Mouse (Mus musculus): ENCODE data around the gene Ttc3.

The Ttc3 gene

DNA sequence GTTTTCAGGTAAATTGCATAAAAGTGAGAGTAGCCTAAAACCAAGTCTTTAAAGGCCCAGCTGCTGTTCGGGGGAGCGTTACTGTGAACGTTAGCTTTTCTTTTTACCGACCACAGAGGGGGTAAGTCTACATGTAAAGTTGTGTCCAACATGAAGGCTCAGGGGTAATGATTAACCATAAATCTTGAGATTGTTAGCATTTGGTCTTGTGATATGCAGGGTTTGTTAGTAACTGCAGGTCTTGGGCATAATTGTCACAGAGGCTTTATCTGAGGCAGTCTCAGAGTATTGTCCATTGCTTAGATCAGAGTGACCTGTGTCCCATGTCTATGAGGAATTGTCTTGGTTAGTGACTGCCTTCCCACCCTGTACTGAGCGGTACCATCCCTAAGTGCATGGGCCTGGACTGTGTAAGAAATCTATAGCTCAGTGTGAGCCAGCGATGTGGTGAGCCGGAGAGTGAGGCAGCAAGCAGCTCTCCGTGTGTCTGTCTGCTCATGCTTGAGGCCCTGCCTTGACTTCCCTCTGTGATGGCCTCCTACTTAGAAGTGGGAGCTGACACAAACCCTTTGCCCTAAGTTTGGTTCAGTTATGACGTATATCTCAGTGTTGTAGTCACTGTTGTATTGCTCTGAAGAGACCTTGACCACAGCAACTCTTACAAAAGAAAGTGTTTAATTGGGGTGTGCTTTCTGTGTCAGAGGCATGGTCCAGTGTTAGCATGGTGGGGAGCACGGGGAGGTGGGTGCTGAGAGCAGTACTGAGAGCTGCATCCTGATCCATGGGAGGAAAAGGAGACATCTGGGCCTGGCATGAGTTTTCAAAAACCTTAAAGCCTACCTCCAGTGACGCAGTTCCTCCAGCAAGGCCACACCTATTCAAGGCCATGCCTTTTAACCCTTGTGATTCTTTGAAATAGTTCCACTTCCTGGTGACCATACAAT, 81.4 kb downstream of the Ttc3 start:
- no peak for TF ChIP-seq GATA4 (IDR thresholded peaks at IDR 0.05; ENCODE audit: insufficient replicate concordance, low read length)

DNA sequence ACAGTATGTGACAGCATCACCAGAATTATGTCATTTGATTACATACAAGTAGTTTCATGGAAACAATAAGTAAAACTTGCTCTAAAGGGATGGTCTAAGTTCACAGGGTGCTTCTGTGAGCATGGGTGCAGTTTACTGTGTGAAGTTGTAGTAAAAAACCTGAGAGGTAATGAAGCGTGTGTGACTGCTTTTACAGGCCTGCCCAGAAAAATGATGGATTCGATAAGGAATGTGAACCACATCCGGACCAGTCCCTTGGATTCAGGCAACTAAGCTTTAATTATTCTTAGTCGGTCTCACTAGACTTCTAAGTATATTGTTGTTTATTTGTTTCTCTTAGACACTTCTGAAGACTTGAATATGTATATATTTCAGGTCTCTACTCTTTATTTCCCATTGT, 82.3 kb downstream of the Ttc3 start:
- TF ChIP-seq GATA4 (IDR thresholded peaks at IDR 0.05; ENCODE audit: insufficient replicate concordance, low read length) = no peak

DNA sequence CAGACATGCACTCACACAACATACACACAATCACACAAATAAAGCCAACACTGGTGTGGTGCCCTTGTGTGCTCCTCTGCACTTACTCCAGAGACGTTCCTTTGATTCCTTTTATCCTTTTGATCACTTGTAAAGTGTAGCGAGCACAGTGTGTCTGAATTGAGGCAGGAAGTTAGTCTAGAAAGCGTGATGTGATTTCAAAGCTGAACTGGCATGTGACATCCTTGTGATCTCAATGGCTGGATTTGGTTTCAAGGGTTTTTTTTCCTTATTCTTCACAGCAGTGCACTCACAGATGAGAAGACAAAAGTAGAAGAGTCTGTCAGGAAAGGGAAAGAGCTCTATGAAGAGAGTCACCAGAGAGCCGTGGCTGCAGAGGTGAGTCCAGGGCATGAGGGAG, 83.7 kb downstream of the Ttc3 start:
- no peak for TF ChIP-seq GATA4 (IDR thresholded peaks at IDR 0.05; ENCODE audit: insufficient replicate concordance, low read length)

DNA sequence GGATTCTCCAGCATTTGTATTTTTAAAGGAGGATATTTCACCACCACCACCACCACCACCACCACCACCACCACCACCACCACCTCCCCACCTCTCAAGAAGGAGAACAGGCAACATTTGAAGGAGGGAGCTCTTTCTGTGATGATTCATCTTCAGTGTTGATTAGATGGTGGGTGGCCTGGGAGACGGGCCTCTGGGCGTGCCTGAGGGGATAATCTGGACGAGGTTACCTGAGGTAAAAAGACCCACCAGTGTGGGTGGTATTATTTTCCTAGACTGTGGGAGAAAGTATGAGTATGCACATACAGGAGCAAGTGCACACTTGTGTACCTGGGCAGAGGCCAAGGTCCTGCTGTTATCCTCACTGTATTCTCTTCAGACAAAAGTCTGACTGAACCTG, 93.6 kb downstream of the Ttc3 start:
- no peak for TF ChIP-seq GATA4 (IDR thresholded peaks at IDR 0.05; ENCODE audit: insufficient replicate concordance, low read length)

DNA sequence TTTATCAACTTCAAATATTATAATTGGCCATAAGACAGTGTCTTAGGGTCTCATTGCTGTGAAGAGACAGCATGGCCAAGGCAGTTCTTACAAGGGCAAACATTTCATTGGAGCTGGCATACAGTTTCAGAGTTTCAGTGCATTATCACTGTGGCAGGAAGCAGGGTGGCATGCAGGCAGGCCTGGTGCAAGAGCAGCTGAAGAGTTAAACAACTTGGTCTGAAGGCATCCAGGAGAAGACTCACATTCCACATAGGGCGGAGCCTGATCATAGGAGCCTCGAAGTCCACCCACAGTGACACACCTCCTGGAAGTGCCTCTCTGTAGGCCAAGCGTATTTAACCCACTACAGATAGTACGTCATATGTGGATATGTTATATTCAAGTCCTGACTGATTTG, 95.5 kb downstream of the Ttc3 start:
- no peak for TF ChIP-seq GATA4 (IDR thresholded peaks at IDR 0.05; ENCODE audit: insufficient replicate concordance, low read length)

DNA sequence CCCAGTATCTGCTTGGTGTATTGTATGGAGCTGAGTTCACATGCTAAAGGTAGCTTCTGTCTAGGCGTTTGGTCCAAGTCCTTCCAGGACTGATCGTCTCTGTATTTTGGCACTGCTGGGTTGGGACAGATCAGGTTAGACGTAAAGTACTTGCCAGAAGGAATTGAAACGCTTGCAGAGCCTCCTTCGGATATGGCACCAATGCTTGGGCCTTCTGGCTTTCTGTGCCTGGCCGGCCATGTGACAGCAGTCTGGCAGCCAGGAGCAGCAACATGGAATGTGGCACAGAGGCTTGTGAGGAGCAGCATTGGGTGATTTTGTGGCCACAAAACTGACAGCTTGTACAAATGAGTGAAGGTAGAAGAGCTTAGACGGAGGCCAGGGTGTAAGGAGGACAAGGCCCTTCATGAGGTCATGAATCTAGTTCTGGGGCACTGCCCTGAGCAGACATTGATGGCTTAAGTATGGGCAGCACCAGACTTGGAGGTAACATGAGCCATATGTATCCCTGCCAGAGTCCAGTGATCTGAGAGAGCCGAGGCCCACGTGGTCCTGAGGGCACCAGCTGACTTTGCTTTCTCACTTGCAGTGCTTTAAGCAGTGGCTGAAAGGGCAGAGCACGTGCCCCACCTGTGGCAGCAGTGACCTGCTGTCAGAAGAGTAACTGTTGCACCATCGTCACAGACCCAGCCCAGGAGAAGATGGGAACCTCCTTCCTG, 97.1 kb downstream of the Ttc3 start:
- TF ChIP-seq GATA4 (IDR thresholded peaks at IDR 0.05; ENCODE audit: insufficient replicate concordance, low read length) = no peak

DNA sequence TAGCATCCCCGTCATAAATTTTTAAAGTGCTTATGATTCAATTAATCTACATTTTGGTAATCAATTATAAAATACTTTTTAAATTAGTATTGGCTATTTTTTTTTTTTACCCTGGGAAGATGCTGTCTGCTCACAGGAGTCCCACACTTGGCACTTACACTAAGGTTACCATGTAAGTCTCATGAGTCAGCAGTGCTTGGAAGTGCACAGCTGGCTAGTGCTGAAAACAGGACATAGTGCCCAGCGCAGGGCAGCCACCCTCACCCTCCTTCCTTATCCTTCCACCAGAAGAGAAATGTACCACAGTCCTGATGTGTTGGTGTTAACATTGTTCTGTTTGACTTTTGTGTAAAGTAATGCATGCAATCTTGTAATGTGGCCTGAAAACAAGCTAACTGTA, 98.0 kb downstream of the Ttc3 start:
- no peak for TF ChIP-seq GATA4 (IDR thresholded peaks at IDR 0.05; ENCODE audit: insufficient replicate concordance, low read length)

DNA sequence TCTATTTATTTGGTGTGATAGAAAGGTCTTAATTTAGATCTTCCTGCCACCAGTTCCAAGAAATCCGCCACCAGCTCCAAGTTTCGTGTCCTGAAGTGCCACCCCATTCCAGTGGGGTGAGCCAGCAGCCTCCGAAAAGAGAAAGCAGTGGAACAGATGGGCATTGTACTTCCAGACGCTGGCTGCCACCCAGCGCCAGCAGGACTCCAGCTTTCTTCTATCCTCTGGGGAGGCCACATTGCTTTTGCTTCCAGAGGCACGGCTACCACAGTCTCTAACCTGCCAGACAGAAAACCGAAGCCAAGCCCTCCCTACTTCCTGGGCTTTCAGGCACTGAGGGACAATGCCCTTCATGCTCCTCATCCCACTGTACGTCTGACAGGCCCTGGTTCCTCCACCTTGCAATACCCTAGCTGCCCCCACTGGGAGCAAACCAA, 102.1 kb downstream of the Ttc3 start:
- TF ChIP-seq GATA4 (IDR thresholded peaks at IDR 0.05; ENCODE audit: insufficient replicate concordance, low read length) = no peak

DNA sequence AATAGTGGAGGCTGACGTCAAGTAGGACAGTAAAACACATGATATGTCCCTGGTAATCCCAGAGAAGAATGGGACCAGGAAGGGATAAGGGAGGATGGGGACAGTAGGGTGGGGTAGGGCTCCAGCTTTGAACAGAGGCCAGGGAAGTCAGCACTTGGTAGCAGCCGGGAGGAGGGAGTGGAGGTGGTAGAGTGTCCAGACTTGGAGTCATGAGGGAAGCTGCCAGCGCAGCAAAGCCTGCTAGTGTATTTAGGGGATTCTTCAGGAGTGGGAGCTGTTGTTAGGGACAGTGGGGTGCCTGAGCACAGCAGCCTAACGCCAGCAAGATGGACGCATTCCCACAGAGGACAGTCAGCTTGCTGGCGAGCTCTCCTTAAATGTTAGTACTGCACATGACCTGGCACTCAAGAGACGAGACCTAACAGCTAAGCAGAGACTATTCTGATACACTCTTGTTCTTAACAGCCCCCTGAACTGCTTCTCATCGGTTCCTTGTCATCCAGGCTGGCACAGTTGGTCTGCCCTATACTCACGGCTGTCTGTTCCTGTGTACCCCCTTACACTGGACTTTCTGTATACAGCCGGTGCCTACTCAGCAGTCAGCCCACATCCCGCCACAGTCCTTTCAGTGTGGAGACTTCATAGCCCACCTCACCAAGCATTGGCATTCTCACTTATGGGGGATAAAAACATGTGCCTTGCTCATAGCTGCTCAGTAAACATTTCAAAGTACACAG, 102.8 kb downstream of the Ttc3 start:
- TF ChIP-seq GATA4 (IDR thresholded peaks at IDR 0.05; ENCODE audit: insufficient replicate concordance, low read length) = no peak

DNA sequence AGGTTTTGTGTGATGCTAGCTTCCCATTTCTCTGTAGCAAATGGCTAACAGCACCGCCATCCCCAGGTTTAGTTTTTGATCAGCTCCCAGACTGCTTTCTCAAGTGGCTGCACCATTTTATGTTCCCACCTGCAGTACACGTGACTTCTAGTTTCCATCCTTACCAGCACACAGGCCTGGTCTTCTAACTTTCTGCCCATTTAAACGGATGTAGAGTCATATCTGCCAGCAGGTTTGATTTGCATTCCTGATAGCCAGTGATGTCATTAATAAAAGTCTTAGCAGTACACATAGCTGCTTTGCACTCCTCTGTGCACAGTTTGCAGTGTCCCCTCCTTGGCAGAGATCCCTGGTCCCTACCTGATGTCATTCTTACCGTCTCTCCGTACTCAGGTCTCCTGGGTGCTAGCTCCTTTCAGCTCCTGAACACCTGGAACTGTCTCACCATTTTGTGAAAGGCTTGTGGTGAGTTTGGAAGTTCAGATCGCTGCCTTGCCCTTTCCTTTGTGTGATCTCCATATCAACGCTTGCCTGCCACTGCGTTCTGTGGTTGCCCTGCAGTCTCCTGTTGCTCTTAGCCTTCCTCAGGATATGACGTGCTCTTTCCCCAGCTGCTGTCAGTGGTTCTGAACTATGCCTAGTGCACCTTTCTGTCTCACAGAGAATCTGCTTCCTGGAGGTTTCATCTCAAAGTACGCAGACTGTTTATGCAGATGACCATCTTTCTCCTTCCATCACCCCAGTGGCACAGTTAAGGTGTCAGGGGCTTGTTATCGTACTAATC, 114.5 kb downstream of the Ttc3 start:
- TF ChIP-seq GATA4 (IDR thresholded peaks at IDR 0.05; ENCODE audit: insufficient replicate concordance, low read length) = no peak

DNA sequence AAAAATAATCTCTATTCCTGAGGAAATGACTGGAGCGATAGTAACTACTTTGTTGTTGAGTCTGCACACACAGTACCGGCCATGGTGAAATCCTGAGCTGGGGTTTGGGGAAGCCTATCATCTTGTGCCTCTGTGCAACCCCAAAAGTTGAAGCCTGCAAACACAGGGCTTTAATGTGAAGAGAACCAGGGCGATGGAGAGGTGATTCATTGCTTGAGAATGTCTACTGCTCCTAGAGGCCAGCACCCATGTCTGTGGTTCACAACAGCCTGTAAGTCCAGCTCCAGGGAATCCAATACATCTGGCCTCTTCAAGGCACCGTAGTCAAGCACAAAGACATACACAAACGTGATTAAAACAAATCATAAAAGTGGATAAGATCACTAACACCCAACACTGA, 116.9 kb downstream of the Ttc3 start:
- TF ChIP-seq GATA4 (IDR thresholded peaks at IDR 0.05; ENCODE audit: insufficient replicate concordance, low read length) = no peak

DNA sequence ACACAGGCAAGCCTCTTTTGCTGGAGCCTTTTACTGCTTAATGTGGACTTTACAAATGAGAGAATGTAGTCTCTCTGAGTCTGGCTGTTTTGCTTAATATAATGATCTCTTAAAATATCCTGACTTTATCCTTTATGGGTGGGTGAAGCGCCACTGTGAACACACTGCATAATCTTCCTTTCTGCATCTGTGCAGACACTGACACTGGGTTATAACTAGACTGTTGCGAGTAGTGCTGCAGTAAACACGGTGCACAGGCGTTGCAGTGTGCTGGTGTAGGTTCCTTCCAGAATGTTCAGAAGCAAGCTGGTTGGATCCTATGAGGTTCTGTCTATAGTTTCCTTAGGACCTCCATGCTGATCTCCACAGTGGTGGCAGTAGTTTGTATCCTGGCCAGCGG, 118.9 kb downstream of the Ttc3 start:
- no peak for TF ChIP-seq GATA4 (IDR thresholded peaks at IDR 0.05; ENCODE audit: insufficient replicate concordance, low read length)

DNA sequence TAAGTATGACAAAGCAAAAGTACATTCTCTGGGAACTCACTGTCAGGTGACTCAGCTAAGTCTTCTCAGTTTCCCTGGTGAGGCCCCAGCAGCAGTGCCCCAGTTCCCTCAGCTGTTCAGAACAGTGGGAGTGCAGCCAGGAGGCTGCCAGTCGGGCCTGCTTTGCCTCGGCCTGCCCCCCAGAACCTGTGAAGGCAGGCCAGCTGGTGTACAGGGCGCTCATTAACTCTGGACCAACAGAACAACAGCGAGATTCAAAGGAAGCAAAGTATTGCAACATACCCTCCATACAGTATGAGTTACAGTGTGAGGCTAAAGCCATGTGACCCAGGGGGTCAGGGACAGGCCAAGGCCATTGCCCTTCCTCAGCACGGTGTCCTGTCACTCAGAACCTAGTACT, 127.5 kb downstream of the Ttc3 start:
- TF ChIP-seq GATA4 (IDR thresholded peaks at IDR 0.05; ENCODE audit: insufficient replicate concordance, low read length) = no peak

DNA sequence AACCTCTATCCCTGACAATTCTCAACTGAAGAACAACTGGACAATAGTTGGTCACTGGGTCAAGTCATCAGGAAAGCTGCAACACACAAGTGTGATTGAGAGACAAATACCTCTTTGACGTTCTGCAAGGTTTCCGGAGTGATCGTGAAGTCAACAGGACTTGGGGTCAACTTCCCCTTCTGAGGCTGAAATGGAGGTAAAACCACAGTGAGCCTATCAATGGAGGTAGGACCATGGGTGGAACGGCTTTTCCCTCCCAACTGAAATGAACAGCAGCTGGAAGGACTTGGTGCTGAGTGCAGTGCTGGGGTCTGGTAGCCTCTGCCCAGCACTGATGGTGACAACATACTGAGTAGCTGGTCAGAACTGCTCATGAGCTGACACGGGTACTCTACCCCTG, 133.8 kb downstream of the Ttc3 start:
- no peak for TF ChIP-seq GATA4 (IDR thresholded peaks at IDR 0.05; ENCODE audit: insufficient replicate concordance, low read length)

DNA sequence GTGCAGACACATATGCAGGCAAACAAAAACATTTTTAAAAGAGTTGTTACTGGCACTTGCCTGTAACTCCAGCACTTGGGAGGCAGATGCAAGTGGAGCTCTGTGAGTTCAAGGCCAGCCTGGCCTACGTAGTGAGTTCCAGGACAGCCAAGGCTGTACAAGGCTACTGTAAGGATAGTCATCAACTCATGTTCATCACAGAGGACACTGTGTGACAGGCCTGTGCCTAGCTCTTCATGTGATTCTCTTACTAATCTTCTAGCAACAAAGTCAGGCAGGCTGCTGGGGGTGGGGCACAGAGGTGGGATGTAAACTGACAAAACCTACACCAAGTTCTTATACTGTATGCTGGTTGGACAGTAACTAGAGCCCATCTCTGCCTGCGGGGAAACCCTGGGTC, 136.7 kb downstream of the Ttc3 start:
- TF ChIP-seq GATA4 (IDR thresholded peaks at IDR 0.05; ENCODE audit: insufficient replicate concordance, low read length) = no peak
